Mouse (Mus musculus) frontal cortex, adult 2 months (tissue): ENCODE measurements around the gene Gng5. TPM values are rescaled to one million over a fixed set of nuclear protein-coding genes. Genes with fewer than 3 reads are reported as not detected.

Experiments used
- DNase-seq, 2 experiments: peaks; one replicate each; pipeline ENCODE4 v3.0.0; 2022; ENCODE audit warnings: low spot score in 1 of 2; ENCODE audit errors: extremely low spot score in 1 of 2
- polyA plus RNA-seq: library from polyadenylated mRNA; depleted of rRNA; stranded (reverse); fragments of >200 nt; gene quantifications from 2 replicates; pipeline ENCODE4 v1.2.3, GENCODE M21; 2012; rRNA removed

The Gng5 gene
- 93.6 and 102 TPM in 2 replicates for polyA plus RNA-seq

- DNase-seq: peak in 1 of 2 experiments; percentile 45
Measured at GRCm38 (mm10) chr3:146499431-146500002, at the start of gene Gng5, which contains the start of gene Spata1. Gene Gng5, plus strand, starts transcription at chr3:146499807. Gene Spata1, minus strand, starts transcription at chr3:146499753.

- DNase-seq: peak; percentile 84 to 94
Measured at GRCm38 (mm10) chr3:146450371-146450841, 49.2 kb upstream of the Gng5 start.

GRCm38 (mm10) chr3:146451375-146451774 is 48.2 kb upstream of the Gng5 start:
- DNase-seq: no peak

- DNase-seq: no peak
Measured at GRCm38 (mm10) chr3:146462939-146463338, 36.7 kb upstream of the Gng5 start.

GRCm38 (mm10) chr3:146469226-146469625 is 30.4 kb upstream of the Gng5 start:
- DNase-seq: no peak

GRCm38 (mm10) chr3:146472657-146473056 is 26.9 kb upstream of the Gng5 start:
- DNase-seq: no peak

- no peak for DNase-seq
Measured at GRCm38 (mm10) chr3:146473741-146474140, 25.9 kb upstream of the Gng5 start.

GRCm38 (mm10) chr3:146474428-146474827 is 25.2 kb upstream of the Gng5 start:
- no peak for DNase-seq

- DNase-seq: no peak
Measured at GRCm38 (mm10) chr3:146482044-146482443, 17.6 kb upstream of the Gng5 start.

- DNase-seq: no peak
Measured at GRCm38 (mm10) chr3:146486464-146486863, 13.1 kb upstream of the Gng5 start.

GRCm38 (mm10) chr3:146494941-146495340 is 4.7 kb upstream of the Gng5 start:
- DNase-seq: no peak

- DNase-seq: no peak
Measured at GRCm38 (mm10) chr3:146498989-146499388, 618 bp upstream of the Gng5 start.

GRCm38 (mm10) chr3:146500003-146500809 is 599 bp downstream of the Gng5 start:
- DNase-seq: peak in 1 of 2 experiments; percentile 12

- DNase-seq: no peak
Measured at GRCm38 (mm10) chr3:146500810-146501201, 1.2 kb downstream of the Gng5 start.

GRCm38 (mm10) chr3:146501601-146502123 is 2.1 kb downstream of the Gng5 start:
- DNase-seq: no peak

GRCm38 (mm10) chr3:146506711-146507110 is 7.1 kb downstream of the Gng5 start:
- DNase-seq: no peak

GRCm38 (mm10) chr3:146520226-146520797 is 20.7 kb downstream of the Gng5 start:
- DNase-seq: no peak

GRCm38 (mm10) chr3:146520798-146521651 is 21.4 kb downstream of the Gng5 start, which contains the start of gene Rpf1:
Gene Rpf1, minus strand, starts transcription at chr3:146521429.
- peak; percentile 91 to 96 for DNase-seq

- DNase-seq: no peak
Measured at GRCm38 (mm10) chr3:146521652-146522020, 22.0 kb downstream of the Gng5 start.

GRCm38 (mm10) chr3:146528335-146528734 is 28.7 kb downstream of the Gng5 start:
- no peak for DNase-seq
